Mouse (Mus musculus) kidney, postnatal 25 days (tissue): ENCODE measurements around the gene Mrpl55.

ENCODE experiments used
- DNase-seq, 2 experiments: peaks; one replicate each; pipeline ENCODE4 v3.0.0; 2021; ENCODE audit warnings: mixed read lengths in 2 of 2

The Mrpl55 gene

DNA sequence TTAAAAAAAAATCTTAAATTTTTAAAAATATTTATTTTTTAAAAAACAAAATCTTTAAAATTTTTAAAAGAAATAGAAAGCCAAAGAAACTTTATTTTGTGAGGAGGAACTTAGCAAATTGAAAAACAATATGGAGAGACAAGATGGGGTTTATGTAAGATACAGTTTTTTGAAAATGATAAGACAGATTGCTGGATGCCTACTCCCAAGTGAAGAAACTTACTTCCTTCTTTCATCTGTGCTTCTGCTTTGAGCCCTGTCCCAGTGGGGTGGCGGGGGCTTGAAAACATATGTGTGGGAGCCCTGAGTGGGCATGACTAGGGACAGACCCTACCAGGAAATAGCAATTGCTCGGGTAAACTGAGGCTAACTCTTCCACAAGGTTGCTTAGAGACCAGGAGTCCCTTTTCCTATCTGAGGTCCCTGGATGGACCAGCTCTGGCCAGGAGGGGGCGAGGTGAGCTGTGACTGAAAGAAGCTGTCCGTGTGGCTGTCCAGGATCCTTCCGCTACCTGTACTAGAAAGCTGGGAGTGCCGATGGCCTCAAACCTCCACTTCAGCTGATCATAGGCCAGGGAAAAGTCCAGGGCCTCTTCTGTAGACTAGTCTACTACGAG lies 28.0 kb downstream of the Mrpl55 start:
- peak; percentile 82 to 87 for DNase-seq

DNA sequence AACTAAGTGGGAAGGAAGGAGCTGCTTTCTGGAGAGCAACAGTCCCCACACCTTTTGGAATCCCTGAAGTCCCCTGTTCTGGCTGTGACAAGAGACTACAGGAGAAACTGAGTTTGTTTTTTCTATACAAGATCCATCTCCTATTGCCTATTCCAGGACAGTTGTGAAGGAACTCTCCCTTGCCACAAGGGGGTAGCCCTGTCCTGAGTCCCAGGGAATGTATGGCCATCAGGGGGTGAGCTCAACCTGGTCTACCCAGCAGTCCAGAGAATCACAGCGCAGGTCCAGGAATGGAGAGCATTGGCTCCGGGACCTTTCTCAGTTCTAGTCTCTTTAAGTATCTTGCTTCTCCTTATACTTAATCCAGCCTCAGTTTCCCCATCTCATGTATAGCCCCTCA lies 30.5 kb downstream of the Mrpl55 start:
- no peak for DNase-seq

DNA sequence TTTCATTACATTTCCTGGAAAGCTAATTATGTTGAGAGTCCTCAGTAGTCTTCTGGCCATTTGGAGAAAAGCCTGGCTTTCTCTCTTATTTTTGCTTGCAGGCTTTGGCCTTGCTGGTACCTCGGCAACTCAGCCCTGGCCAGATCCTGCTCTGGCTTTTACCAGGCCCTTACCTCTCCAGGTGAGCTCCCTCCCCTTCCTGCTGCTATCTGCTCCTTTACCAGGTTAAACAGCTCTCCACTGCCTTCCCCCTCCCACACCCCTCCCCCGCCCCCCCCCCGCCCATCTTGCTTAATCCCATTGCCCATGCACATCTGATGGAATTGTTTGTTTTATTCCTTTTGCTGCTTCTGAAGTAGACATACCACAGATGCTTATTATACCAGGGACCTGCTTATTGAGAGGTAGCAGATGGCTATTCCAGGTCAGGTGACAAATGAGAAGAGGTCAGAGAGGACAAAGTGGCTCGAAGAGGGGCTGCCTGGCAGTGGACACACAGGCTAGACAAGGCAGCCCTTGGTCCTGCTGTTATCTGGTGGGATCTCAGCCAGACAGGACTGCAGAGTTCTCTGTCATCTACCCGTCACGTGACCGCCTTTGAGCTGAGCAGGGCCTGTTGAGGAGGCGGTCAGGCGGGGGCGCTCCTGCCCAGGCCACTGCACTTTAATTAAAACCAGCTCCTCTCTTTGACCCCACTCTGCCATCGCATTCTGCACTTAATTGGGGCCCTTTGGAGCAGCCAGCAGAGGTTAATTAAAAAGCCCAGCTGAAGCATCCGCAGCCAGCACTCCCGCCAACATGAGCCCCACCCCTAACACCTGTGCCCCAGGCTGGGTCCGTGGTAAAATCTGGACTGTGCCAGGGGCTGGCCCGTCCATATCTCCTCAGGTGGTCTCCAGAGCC lies 36.5 kb downstream of the Mrpl55 start:
- DNase-seq, result peak; percentile 85 to 86

DNA sequence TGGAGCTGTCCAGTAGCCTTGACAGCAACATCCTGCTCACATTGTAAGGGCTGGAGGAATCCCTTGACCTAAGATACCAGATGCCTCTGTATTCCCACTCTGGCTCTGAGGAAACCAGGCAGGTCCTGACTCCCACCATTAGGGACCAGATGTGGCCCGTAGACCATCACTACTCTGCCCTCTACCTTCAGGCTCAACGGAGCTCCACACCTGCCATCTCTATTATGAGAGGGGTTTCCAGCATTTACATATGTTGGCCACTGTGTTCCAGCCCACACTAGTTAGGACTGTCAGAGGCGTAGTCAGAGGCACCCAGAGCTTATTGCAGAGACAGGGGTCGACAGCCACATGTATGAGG lies 37.1 kb downstream of the Mrpl55 start:
- DNase-seq, result no peak

DNA sequence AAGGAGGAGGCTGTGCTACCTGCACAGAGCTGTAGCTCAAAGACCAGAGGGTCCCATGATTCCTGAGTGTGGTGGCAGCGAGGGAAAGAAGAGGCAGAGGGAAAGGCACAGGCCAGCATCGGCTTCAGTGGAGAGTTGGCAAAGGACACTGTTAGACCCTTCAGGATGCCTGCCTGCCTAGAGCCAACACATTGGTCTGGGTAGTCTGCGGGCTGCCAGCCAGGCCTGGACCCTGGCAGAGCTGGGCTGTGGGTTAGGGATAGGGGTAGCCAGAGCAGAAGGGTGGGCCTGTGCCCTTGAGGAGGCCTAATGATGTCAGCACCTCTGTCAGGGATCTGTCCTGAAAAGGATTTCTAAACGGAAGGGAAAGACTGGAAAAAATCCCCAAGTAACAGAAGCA lies 37.5 kb downstream of the Mrpl55 start:
- DNase-seq, result no peak

DNA sequence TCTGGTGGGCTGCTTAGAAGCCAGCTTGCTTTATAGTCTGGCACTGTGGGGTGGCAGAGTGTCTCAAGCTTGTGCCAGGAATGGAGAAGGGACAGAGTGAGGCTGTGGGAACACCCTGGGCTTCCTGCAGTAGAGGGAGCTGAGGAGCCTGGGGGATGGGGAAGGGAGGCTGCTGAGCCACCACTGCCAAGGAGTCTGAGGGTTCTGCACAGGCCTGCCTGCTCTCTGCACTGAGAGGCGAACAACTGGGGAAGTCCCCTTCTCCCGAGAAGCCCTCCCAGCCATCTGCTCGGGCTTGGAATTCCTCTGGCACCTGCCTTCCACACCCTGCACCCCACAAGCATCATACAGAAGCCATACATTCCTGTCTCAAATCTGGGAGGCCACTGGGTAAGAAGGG lies 39.6 kb downstream of the Mrpl55 start:
- DNase-seq, result no peak

DNA sequence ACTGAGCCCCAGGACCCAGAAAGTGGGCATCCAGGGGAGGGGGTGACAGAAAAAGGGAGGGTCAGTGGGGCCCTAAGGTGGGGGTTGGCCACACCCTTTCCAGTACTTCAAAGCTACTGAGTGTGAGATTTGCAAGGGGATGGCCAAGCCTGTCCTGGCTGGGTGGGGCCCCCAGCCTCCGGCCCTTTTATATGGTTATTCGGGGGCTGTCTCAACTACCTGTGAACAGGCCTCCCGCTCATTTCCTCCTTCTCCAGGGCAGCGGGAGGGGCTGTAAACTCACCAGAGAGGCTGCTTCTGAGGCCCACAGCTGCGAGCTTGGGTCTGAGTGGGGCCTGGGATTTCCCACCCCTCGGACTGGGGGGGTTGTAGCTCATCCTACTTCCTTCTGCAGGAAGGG lies 41.6 kb downstream of the Mrpl55 start:
- no peak for DNase-seq

DNA sequence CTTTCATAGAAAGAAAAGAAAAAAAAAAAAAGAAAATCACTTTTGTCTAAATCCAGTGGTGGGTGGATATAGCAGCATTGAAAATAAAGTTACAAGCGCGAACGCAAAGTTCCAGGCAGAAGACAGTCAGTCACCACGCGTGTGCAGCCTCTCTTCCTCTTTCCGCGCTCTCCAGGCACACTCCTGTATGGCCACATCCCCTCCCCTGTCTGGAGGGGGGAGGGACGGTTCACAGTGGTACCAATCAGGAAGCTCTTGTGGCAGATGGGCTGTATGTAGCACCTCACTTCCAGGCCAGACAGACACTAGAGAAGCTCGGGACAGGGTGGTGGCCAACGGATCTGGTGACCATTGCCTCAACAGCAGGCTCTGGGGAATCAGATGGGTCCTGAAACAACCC lies 45.8 kb downstream of the Mrpl55 start:
- DNase-seq, result no peak
